Comparison of ENCODE assay signal across 11 mouse cellular contexts in genomic region chr12:116599537-116599936, GRCm38 (mm10).
A peak's percentile ranks its signal among the peaks of the same experiment; 100 is the strongest.
DNase-seq lines count a peak whose midpoint lies in the region; ATAC-seq lines count a peak whose summit lies in the region.
"Had no signal": no experiment of that assay in that cellular context is flagged by ENCODE, and none has a peak within 500 bp of the region (broad histone marks: within the 10 kb centered on the region; RNA-seq: fewer than 3 reads in every experiment).

No protein-coding gene starts in this region.

- H3K4me2 ChIP-seq in forebrain, embryonic 16.5 days (ENCODE audit: low read length), result no peak overlapping the region
- H3K4me2 ChIP-seq: heart, embryonic 12.5 days; stomach, embryonic 15.5 days had no signal

- H3K27me3 ChIP-seq in forebrain, embryonic 16.5 days (replicated peaks; ENCODE audit: control insufficient read depth, insufficient read depth, low read length), result no peaks in the 10 kb centered on the region
- H3K27me3 ChIP-seq: heart, embryonic 12.5 days; Patski; stomach, embryonic 15.5 days had no signal

- peak overlapping the region; percentile 77 for H3K27ac ChIP-seq in forebrain, embryonic 16.5 days (ENCODE audit: low read length)
- H3K27ac ChIP-seq: stomach, embryonic 15.5 days had no signal

- WGBS in forebrain, embryonic 16.5 days, result 50% methylated on average over 1 of the region's 1 CpGs

- intact Hi-C loops in left cerebral cortex, postnatal 25 days (cut with DNase I), result loop anchor here (5.0 kb wide), 1 partner anchor 112 kb away; the partner anchor contains the start of gene Ptprn2

- H3K4me3 ChIP-seq in forebrain, embryonic 16.5 days (replicated peaks; ENCODE audit: low read length), result no peak overlapping the region
- H3K4me3 ChIP-seq: heart, embryonic 12.5 days; stomach, embryonic 15.5 days had no signal

- H3K4me1 ChIP-seq in forebrain, embryonic 16.5 days (replicated peaks; ENCODE audit: control insufficient read depth, insufficient read depth, low read length), result peaks cover 22% of the 10 kb centered on the region
- H3K4me1 ChIP-seq: heart, embryonic 12.5 days; stomach, embryonic 15.5 days had no signal

- no peaks in the 10 kb centered on the region for H3K9me3 ChIP-seq in forebrain, embryonic 16.5 days (ENCODE audit: control insufficient read depth, low read length)
- H3K9me3 ChIP-seq: heart, embryonic 12.5 days; stomach, embryonic 15.5 days had no signal

- ATAC-seq in forebrain, embryonic 16.5 days, result peak; percentile 91
- no peak for ATAC-seq in megakaryocyte-erythroid progenitor cell, adult 5-6 weeks (replicated peaks; ENCODE audit: low FRiP score, low TSS enrichment, poor library complexity, severe bottlenecking)
- ATAC-seq: Patski had no signal

- H3K36me3 ChIP-seq in forebrain, embryonic 16.5 days (ENCODE audit: control insufficient read depth, insufficient read depth), result no peaks in the 10 kb centered on the region
- H3K36me3 ChIP-seq: heart, embryonic 12.5 days; stomach, embryonic 15.5 days had no signal

- peak; percentile 71 to 78 for DNase-seq in cerebellum, postnatal 10 days
- DNase-seq in cerebellum, adult 9-11 months, result no peak
- DNase-seq in left cerebral cortex, postnatal 25 days (ENCODE audit: low spot score in 2 of 2), result peak; percentile 72 to 77
- peak; percentile 19 for DNase-seq in retina, postnatal 7 days (ENCODE audit: low read depth, low spot score)
- no peak for DNase-seq in kidney, postnatal 10 days
- no peak for DNase-seq in lung, postnatal 25 days (ENCODE audit: low spot score)

- H3K9ac ChIP-seq in forebrain, embryonic 16.5 days (replicated peaks; ENCODE audit: low read depth, low read length), result no peak overlapping the region
- H3K9ac ChIP-seq: heart, embryonic 12.5 days; stomach, embryonic 15.5 days had no signal

Comparison
In these comparisons a context has a peak if more than half of its experiments do, and no peak if none do; other contexts are left out.
1. DNase-seq: peak in cerebellum, postnatal 10 days (2 of 2), left cerebral cortex, postnatal 25 days (2 of 2) and retina, postnatal 7 days (single experiment); none in cerebellum, adult 9-11 months (single experiment), kidney, postnatal 10 days (single experiment) and lung, postnatal 25 days (single experiment).